Mouse (Mus musculus) heart, embryonic 12.5 days (tissue): ENCODE measurements around the gene Pygm. TPM values are rescaled to one million over a fixed set of nuclear protein-coding genes. Genes with fewer than 3 reads are reported as not detected.

ENCODE experiments used
- ATAC-seq: fragments of 200-750 bp; cut with Nextera tagmentation; 2 replicates; pipeline ENCODE4 v1.8.0; 2017; ENCODE audit warnings: moderate TSS enrichment, moderate library complexity; ENCODE audit not compliant: insufficient number of reproducible peaks, low FRiP score
- H3K27ac ChIP-seq: fragments of 300-500 bp; sonication (generic); 2 replicates; pipeline ENCODE4 v1.5.1; 2016; ENCODE audit warnings: mild to moderate bottlenecking, moderate library complexity; ENCODE audit not compliant: poor library complexity, severe bottlenecking
- H3K27me3 ChIP-seq: fragments of 300-500 bp; sonication (generic); replicated peaks from 2 replicates; pipeline ENCODE4 v1.6.1; 2016; ENCODE audit warnings: mild to moderate bottlenecking, moderate library complexity
- H3K36me3 ChIP-seq: fragments of 300-500 bp; sonication (generic); 2 replicates; pipeline ENCODE4 v1.6.1; 2016; ENCODE audit warnings: mild to moderate bottlenecking, moderate library complexity
- H3K4me1 ChIP-seq: fragments of 300-500 bp; sonication (generic); replicated peaks from 2 replicates; pipeline ENCODE4 v1.6.1; 2016; ENCODE audit warnings: mild to moderate bottlenecking
- H3K4me2 ChIP-seq: fragments of 300-500 bp; sonication (generic); 2 replicates; pipeline ENCODE4 v1.6.1; 2016; ENCODE audit warnings: mild to moderate bottlenecking, moderate library complexity
- H3K4me3 ChIP-seq: fragments of 300-500 bp; sonication (generic); 2 replicates; pipeline ENCODE4 v1.5.1; 2016; ENCODE audit warnings: mild to moderate bottlenecking
- H3K9ac ChIP-seq: fragments of 300-500 bp; sonication (generic); 2 replicates; pipeline ENCODE4 v1.6.1; 2016; ENCODE audit warnings: mild to moderate bottlenecking, moderate library complexity
- H3K9me3 ChIP-seq: fragments of 300-500 bp; sonication (generic); replicated peaks from 2 replicates; pipeline ENCODE4 v1.6.1; 2016; ENCODE audit warnings: mild to moderate bottlenecking, moderate library complexity
- WGBS: fragments of 180-500 bp; shearing (Covaris S2); methylation state at CpG from one replicate; pipeline ENCODE4 v1.1.7; 2016; 5-methylcytosine and 5-hydroxymethylcytosine counted together
- polyA plus RNA-seq: library from polyadenylated mRNA; unstranded; fragments of >200 nt; fragmentation: Nextera tagmentation; extraction: Ambion mirVana; gene quantifications from 2 replicates; pipeline ENCODE4 v1.2.1, GENCODE M21; 2016

The Pygm gene
- polyA plus RNA-seq, 1 experiment from 2014 or later: 224 TPM

DNA sequence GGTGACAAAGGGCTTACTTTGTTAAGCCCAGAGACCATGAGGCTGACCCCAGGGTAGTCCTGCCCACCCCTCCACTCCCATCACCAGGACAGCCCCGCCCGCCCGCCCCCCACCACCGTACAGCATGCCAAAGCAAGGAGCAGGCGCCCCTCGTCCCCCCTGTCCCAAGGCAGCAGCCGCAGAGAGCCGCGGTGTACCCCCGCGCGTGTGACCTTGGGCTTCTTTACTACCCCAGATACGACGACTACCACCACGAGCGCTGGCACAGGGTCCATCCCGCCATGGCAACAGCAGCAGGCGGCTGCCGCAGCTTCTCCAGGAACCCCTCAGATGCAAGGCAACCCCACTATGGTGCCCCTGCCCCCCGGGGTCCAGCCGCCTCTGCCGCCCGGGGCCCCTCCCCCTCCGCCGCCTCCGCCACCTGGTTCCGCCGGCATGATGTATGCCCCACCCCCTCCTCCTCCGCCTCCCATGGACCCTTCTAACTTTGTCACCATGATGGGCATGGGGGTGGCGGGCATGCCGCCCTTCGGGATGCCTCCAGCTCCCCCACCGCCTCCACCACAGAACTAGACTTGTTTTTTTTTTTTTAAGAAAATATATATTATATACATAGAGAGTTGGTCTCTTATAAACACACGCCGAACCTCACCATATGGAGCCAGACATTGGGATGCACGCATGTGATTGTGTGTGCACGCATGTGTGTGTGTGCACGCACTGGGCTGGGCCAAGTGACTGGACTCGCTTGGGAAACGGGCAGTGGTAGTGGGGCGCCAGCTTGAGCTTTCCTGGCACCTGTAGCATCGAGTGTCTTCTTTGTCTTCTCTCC lies 8.6 kb upstream of the Pygm start:
- Histone ChIP-seq H3K9me3 (no peaks in the 10 kb centered on the region), H3K9ac (no peak overlapping the region), H3K27me3 (no peaks in the 10 kb centered on the region), H3K27ac (no peak overlapping the region), H3K4me1 (peaks cover 15% of the 10 kb centered on the region), H3K4me2 (no peak overlapping the region), H3K4me3 (no peak overlapping the region), H3K36me3 (peaks cover 89% of the 10 kb centered on the region)
- WGBS: 91% methylated on average over 41 of the region's 42 CpGs
- 0 out of 2 replicates have a peak, but pooled peaks have one; percentile 12 for ATAC-seq

- Histone ChIP-seq H3K4me2 (no peak overlapping the region), H3K27me3 (no peaks in the 10 kb centered on the region), H3K9ac (no peak overlapping the region), H3K27ac (no peak overlapping the region), H3K36me3 (peaks cover 88% of the 10 kb centered on the region), H3K9me3 (no peaks in the 10 kb centered on the region), H3K4me1 (peaks cover 15% of the 10 kb centered on the region), H3K4me3 (no peak overlapping the region)
- ATAC-seq: no peak
- 82% methylated on average over 14 of the region's 14 CpGs for WGBS
These were observed 8.0 kb upstream of the Pygm start for GRCm38 (mm10) chr19:6376255-6376564.

DNA sequence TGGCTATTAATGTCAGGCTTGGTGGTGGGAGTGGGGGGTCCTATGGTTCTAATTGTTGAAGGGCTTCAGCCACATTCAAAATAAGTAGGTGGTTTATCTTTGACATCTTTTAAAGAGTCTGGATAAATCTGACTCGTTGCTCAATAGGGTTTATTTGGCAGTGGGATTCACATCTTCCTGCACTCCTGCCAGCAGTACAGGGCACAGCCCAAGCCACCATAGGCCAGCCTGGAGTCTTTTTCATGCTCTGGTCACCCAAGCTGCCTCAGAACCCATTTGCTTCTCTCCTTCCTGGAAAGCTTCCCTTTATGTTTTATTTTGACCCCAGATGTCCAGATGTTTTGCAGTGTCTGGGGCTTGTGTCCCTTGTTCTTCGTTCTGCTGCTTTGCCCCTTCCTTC lies 7.6 kb upstream of the Pygm start:
- 83% methylated on average over 2 of the region's 2 CpGs for WGBS
- Histone ChIP-seq H3K9ac (no peak overlapping the region), H3K4me1 (peaks cover 15% of the 10 kb centered on the region), H3K4me2 (no peak overlapping the region), H3K4me3 (no peak overlapping the region), H3K36me3 (peaks cover 84% of the 10 kb centered on the region), H3K27me3 (no peaks in the 10 kb centered on the region), H3K9me3 (no peaks in the 10 kb centered on the region), H3K27ac (no peak overlapping the region)
- ATAC-seq: no peak

- Histone ChIP-seq H3K9me3 (no peaks in the 10 kb centered on the region), H3K27ac (peak overlapping the region; percentile 22; the same call in 1 of the 2 replicates), H3K27me3 (no peaks in the 10 kb centered on the region), H3K4me3 (no peak overlapping the region), H3K4me2 (no peak overlapping the region), H3K9ac (no peak overlapping the region), H3K36me3 (peaks cover 76% of the 10 kb centered on the region), H3K4me1 (peaks cover 23% of the 10 kb centered on the region)
- no peak for ATAC-seq
- 72% methylated on average over 11 of the region's 11 CpGs for WGBS
These were observed 6.7 kb upstream of the Pygm start for GRCm38 (mm10) chr19:6377327-6378040.

DNA sequence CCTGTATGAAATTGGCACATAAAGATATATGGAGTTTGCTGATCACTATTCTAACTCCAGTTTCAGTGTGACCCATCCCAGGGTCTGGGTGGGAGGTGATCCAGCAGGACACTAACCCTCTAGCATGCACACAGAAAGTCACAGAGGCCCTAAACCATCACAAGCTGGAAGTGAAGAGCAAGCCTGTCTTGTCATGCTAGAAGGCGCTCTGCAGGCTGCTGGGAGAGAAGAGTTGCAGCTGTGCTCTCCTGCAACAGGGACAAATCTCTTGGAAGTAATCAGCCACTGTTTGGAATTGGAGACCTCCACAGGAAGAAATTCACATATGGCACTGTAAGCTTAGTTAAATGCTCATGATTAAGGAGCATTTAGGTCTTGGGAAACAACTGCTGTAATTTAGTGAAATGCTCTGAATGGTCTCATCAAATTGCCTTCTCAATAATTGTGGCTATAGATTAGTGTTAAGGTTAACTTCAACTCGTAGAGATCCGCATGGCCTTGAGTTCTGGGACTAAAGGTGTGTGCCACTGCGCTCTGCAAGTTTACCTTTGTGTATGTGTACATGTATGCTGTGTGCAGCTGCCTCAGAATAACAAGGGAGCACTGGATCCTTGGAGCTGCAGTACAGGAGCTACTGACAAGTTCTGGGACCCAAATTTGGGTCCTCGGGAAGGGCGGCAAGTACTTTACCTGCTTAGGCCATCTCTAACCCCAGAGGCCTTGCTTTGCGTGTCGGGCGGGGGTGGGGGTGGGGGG lies 3.6 kb upstream of the Pygm start:
- no peaks in the 10 kb centered on the region for H3K27me3 ChIP-seq
- H3K9me3 ChIP-seq: no peaks in the 10 kb centered on the region
- H3K9ac ChIP-seq: no peak overlapping the region
- ATAC-seq: no peak
- WGBS: 92% methylated on average over 9 of the region's 9 CpGs
- peaks cover 47% of the 10 kb centered on the region for H3K4me1 ChIP-seq
- H3K4me3 ChIP-seq: no peak overlapping the region
- H3K4me2 ChIP-seq: no peak overlapping the region
- peaks cover 46% of the 10 kb centered on the region for H3K36me3 ChIP-seq
- no peak overlapping the region for H3K27ac ChIP-seq

GRCm38 (mm10) chr19:6381238-6381637 lies 3.0 kb upstream of the Pygm start:
- Histone ChIP-seq H3K9me3 (no peaks in the 10 kb centered on the region), H3K27me3 (no peaks in the 10 kb centered on the region), H3K4me1 (peaks cover 53% of the 10 kb centered on the region), H3K36me3 (peaks cover 40% of the 10 kb centered on the region), H3K4me3 (no peak overlapping the region), H3K9ac (no peak overlapping the region), H3K4me2 (no peak overlapping the region), H3K27ac (no peak overlapping the region)
- WGBS: 92% methylated on average over 5 of the region's 5 CpGs
- ATAC-seq: no peak

DNA sequence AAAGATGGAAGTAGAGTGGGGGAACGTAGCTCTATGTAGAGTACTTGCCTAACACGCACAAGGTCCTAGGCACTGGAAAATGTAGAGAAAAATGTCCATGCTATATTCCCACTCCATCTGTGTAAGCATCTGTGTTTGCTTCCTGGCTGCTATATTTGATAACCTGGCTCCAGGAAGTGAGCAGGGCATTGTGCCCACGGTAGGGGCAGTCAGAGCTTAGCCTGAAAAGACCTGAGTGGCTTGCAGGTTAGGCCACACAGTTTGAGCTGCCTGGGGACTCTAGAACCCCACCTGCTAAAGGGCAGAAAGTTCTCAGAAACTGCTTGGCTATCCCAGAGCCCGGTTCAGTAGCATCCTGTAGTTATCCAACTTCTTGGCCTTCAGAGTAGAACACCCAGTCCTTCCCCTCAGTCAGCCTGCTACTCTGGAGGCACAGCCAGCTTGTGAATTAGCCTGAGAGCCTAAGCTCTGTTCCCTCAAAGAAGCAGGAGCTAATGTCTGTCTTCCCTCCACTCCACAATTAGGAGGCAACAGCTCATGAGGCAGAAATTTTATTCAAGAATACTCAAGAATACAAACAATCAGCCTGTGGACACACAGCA lies 1.8 kb upstream of the Pygm start:
- no peak overlapping the region for H3K4me2 ChIP-seq
- H3K4me1 ChIP-seq: peaks cover 55% of the 10 kb centered on the region
- no peak for ATAC-seq
- no peak overlapping the region for H3K4me3 ChIP-seq
- H3K27me3 ChIP-seq: no peaks in the 10 kb centered on the region
- no peak overlapping the region for H3K27ac ChIP-seq
- no peak overlapping the region for H3K9ac ChIP-seq
- H3K36me3 ChIP-seq: peaks cover 37% of the 10 kb centered on the region
- no peaks in the 10 kb centered on the region for H3K9me3 ChIP-seq
- 70% methylated on average over 4 of the region's 4 CpGs for whole genome bisulfite sequencing

DNA sequence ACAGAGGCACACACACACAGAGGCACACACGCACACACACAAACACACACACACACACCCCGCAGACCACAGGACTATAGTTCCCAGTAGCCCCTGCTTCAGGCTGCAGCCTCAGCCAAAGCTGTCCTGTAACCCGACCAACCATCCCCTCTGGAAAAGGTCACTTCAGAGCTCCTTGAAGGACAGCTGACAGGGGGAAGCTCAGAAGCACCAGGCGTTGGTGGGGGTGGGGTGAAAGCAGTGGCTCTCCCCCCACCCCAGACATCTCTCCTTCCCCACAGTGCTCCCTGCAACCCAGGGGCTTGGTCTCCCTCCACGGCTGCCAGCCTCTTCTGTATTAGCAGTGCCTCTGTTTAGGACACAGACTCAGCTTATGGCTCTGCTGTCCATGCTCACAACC lies 729 bp upstream of the Pygm start:
- H3K4me1 ChIP-seq: peaks cover 50% of the 10 kb centered on the region
- H3K36me3 ChIP-seq: peaks cover 34% of the 10 kb centered on the region
- peak overlapping the region; percentile 92 for H3K27ac ChIP-seq
- peak overlapping the region; percentile 79 for H3K4me2 ChIP-seq
- H3K27me3 ChIP-seq: no peaks in the 10 kb centered on the region
- 32% methylated on average over 5 of the region's 5 CpGs for WGBS
- H3K9ac ChIP-seq: peak overlapping the region; percentile 37; the same call in 1 of the 2 replicates
- ATAC-seq: 0 out of 2 replicates have a peak, but pooled peaks have one; percentile 5
- H3K9me3 ChIP-seq: no peaks in the 10 kb centered on the region
- H3K4me3 ChIP-seq: no peak overlapping the region

DNA sequence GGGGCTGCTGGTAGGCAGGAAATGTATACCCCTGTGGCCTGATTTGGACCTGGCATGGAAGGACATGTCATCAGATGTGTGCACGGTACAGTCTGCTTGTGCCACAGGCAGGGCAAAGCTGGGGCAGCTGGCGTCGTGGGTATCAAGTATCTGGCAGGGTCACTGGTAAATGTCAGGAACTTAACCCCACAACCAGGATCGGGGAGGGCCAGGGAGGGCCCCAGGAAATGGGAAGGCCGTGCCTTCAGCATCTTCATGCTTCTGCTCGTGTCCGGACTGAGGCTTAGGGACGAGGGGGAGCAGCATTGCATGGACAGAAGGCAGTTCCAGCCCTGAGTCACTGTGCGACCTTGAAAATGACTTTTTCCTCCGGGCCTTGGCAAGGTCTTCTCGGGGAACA lies 755 bp downstream of the Pygm start:
- Histone ChIP-seq H3K4me2 (peak overlapping the region; percentile 79), H3K4me3 (peak overlapping the region; percentile 49), H3K9me3 (no peaks in the 10 kb centered on the region), H3K9ac (peak overlapping the region; percentile 76), H3K36me3 (peaks cover 40% of the 10 kb centered on the region), H3K4me1 (peaks cover 58% of the 10 kb centered on the region), H3K27me3 (no peaks in the 10 kb centered on the region), H3K27ac (peak overlapping the region; percentile 92)
- ATAC-seq: no peak
- 40% methylated on average over 11 of the region's 11 CpGs for WGBS

DNA sequence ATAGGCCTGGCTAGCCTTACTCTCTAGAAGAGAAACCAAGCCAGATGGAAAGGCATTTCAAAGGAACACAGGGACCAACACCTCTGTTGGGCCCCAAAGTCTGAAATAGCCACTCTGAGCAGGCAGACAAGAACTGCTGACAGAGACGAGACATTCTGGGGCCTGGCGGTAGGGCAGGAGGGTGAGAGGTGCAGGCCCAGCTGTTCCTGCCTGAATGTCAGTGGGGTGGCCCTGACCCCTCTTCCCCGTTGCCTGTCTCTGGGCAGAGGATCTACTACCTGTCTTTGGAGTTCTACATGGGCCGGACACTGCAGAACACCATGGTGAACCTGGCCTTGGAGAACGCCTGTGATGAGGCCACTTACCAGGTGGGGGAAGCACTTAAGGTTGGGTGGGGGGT lies 1.2 kb downstream of the Pygm start:
- 51% methylated on average over 5 of the region's 5 CpGs for WGBS
- Histone ChIP-seq H3K4me2 (peak overlapping the region; percentile 79), H3K27ac (peak overlapping the region; percentile 92)

GRCm38 (mm10) chr19:6385821-6386220 lies 1.6 kb downstream of the Pygm start:
- Histone ChIP-seq H3K4me2 (peak overlapping the region; percentile 79), H3K9ac (peak overlapping the region; percentile 76), H3K36me3 (peaks cover 44% of the 10 kb centered on the region), H3K9me3 (no peaks in the 10 kb centered on the region), H3K27me3 (no peaks in the 10 kb centered on the region), H3K4me3 (peak overlapping the region; percentile 49), H3K4me1 (peaks cover 58% of the 10 kb centered on the region), H3K27ac (peak overlapping the region; percentile 92)
- 64% methylated on average over 7 of the region's 7 CpGs for WGBS
- no peak for ATAC-seq

More for the DNA sequence above, 1.2 kb downstream of the Pygm start:
- Histone ChIP-seq H3K9ac (peak overlapping the region; percentile 76), H3K4me3 (peak overlapping the region; percentile 49), H3K4me1 (peaks cover 58% of the 10 kb centered on the region), H3K9me3 (no peaks in the 10 kb centered on the region), H3K27me3 (no peaks in the 10 kb centered on the region), H3K36me3 (peaks cover 44% of the 10 kb centered on the region)
- ATAC-seq: no peak
